Mouse (Mus musculus): ENCODE data around the gene Kcnj14. TPM values are rescaled to one million over a fixed set of nuclear protein-coding genes. Genes with fewer than 3 reads are reported as not detected.

Gene Kcnj14
- total and polyA plus RNA-seq, 3 experiments, result 0.30 to 0.57 (median 0.33) TPM

- Histone ChIP-seq H3K4me1 (ENCODE audit: insufficient read depth, low read depth, low read length) (no peaks in the 10 kb centered on the region), H3K4me3 (ENCODE audit: low read depth, low read length) (no peak overlapping the region), H3K36me3 (replicated peaks) (no peaks in the 10 kb centered on the region), H3K9me3 (replicated peaks) (no peaks in the 10 kb centered on the region), H3K27me3 (ENCODE audit: insufficient read depth, low read length) (peaks cover 6% of the 10 kb centered on the region)
- DNase-seq (ENCODE audit: low spot score), result no peak
- ATAC-seq (ENCODE audit: extremely low read depth, insufficient number of reproducible peaks, low FRiP score, poor library complexity, severe bottlenecking), result no peak
- TF ChIP-seq GATA1 (IDR thresholded peaks at IDR 0.05; ENCODE audit: borderline replicate concordance, low read length), result no peak
Observed at GRCm38 (mm10) chr7:45766764-45767163, 57.8 kb downstream of the Kcnj14 start.

Other genes starting within 250 kb of the Kcnj14 start
Only the 20 nearest of the 26 such genes appear.
- gene Mamstr, start 184.8 kb downstream of the Kcnj14 start, total RNA-seq (2014; fragmentation: Nextera tagmentation), result not detected in 2 replicates
- gene Mamstr, start 184.8 kb downstream of the Kcnj14 start, total RNA-seq (2017), result not detected in 2 replicates
- not detected in 2 replicates for gene Mamstr, start 184.8 kb downstream of the Kcnj14 start, polyA plus RNA-seq (2012)
- not detected in 2 replicates for gene Fut2, start 158.4 kb downstream of the Kcnj14 start, total RNA-seq (2014; fragmentation: Nextera tagmentation)
- gene Fut2, start 158.4 kb downstream of the Kcnj14 start, total RNA-seq (2017), result 0.38 TPM in 1 of 2 replicates, not detected in the other
- not detected in 2 replicates for gene Fut2, start 158.4 kb downstream of the Kcnj14 start, polyA plus RNA-seq (2012)
- not detected in 2 replicates for gene Ntn5, start 140.8 kb downstream of the Kcnj14 start, total RNA-seq (2014; fragmentation: Nextera tagmentation)
- gene Ntn5, start 140.8 kb downstream of the Kcnj14 start, total RNA-seq (2017), result not detected in 2 replicates
- 0.21 and 0.29 TPM in 2 replicates for gene Ntn5, start 140.8 kb downstream of the Kcnj14 start, polyA plus RNA-seq (2012)
- not detected in 2 replicates for gene Sec1, start 130.4 kb downstream of the Kcnj14 start, total RNA-seq (2014; fragmentation: Nextera tagmentation)
- gene Sec1, start 130.4 kb downstream of the Kcnj14 start, total RNA-seq (2017), result not detected in 2 replicates
- gene Sec1, start 130.4 kb downstream of the Kcnj14 start, polyA plus RNA-seq (2012), result 0.02 TPM in 1 of 2 replicates, not detected in the other
- 0.92 and 3.5 TPM in 2 replicates for gene Car11, start 124.9 kb downstream of the Kcnj14 start, total RNA-seq (2014; fragmentation: Nextera tagmentation)
- 0.16 and 0.58 TPM in 2 replicates for gene Car11, start 124.9 kb downstream of the Kcnj14 start, total RNA-seq (2017)
- 0.63 and 0.78 TPM in 2 replicates for gene Car11, start 124.9 kb downstream of the Kcnj14 start, polyA plus RNA-seq (2012)
- 22.8 and 30.2 TPM in 2 replicates for gene Dbp, start 119.7 kb downstream of the Kcnj14 start, total RNA-seq (2014; fragmentation: Nextera tagmentation)
- 33.7 and 37.8 TPM in 2 replicates for gene Dbp, start 119.7 kb downstream of the Kcnj14 start, total RNA-seq (2017)
- gene Dbp, start 119.7 kb downstream of the Kcnj14 start, polyA plus RNA-seq (2012), result 18.0 and 23.0 TPM in 2 replicates
- 3,054 and 3,291 TPM in 2 replicates for gene Rpl18, start 109.3 kb downstream of the Kcnj14 start, total RNA-seq (2014; fragmentation: Nextera tagmentation)
- 1,837 and 1,972 TPM in 2 replicates for gene Rpl18, start 109.3 kb downstream of the Kcnj14 start, total RNA-seq (2017)
- 14,383 and 17,578 TPM in 2 replicates for gene Rpl18, start 109.3 kb downstream of the Kcnj14 start, polyA plus RNA-seq (2012)
- gene Sphk2, start 106.8 kb downstream of the Kcnj14 start, total RNA-seq (2014; fragmentation: Nextera tagmentation), result 16.3 and 21.4 TPM in 2 replicates
- gene Sphk2, start 106.8 kb downstream of the Kcnj14 start, total RNA-seq (2017), result 9.3 and 9.8 TPM in 2 replicates
- 96.0 and 115 TPM in 2 replicates for gene Sphk2, start 106.8 kb downstream of the Kcnj14 start, polyA plus RNA-seq (2012)
- 0.34 and 0.38 TPM in 2 replicates for gene Fam83e, start 103.6 kb downstream of the Kcnj14 start, total RNA-seq (2014; fragmentation: Nextera tagmentation)
- 1.2 and 1.3 TPM in 2 replicates for gene Fam83e, start 103.6 kb downstream of the Kcnj14 start, total RNA-seq (2017)
- 0.49 and 0.77 TPM in 2 replicates for gene Fam83e, start 103.6 kb downstream of the Kcnj14 start, polyA plus RNA-seq (2012)
- gene Spaca4, start 99.0 kb downstream of the Kcnj14 start, total RNA-seq (2014; fragmentation: Nextera tagmentation), result not detected in 2 replicates
- gene Spaca4, start 99.0 kb downstream of the Kcnj14 start, total RNA-seq (2017), result not detected in 2 replicates
- gene Spaca4, start 99.0 kb downstream of the Kcnj14 start, polyA plus RNA-seq (2012), result not detected in 2 replicates
- 1.1 TPM in 1 of 2 replicates, not detected in the other for gene Lmtk3, start 41.0 kb downstream of the Kcnj14 start, total RNA-seq (2014; fragmentation: Nextera tagmentation)
- gene Lmtk3, start 41.0 kb downstream of the Kcnj14 start, total RNA-seq (2017), result not detected in 2 replicates
- 0.03 TPM in 2 replicates for gene Lmtk3, start 41.0 kb downstream of the Kcnj14 start, polyA plus RNA-seq (2012)
- gene Sult2b1, start 40.1 kb downstream of the Kcnj14 start, total RNA-seq (2014; fragmentation: Nextera tagmentation), result not detected in 2 replicates
- 0.05 and 0.35 TPM in 2 replicates for gene Sult2b1, start 40.1 kb downstream of the Kcnj14 start, total RNA-seq (2017)
- not detected in 2 replicates for gene Sult2b1, start 40.1 kb downstream of the Kcnj14 start, polyA plus RNA-seq (2012)
- 14.5 and 18.5 TPM in 2 replicates for gene Cyth2, start 10.2 kb downstream of the Kcnj14 start, total RNA-seq (2014; fragmentation: Nextera tagmentation)
- gene Cyth2, start 10.2 kb downstream of the Kcnj14 start, total RNA-seq (2017), result 40.9 and 47.6 TPM in 2 replicates
- 85.5 and 121 TPM in 2 replicates for gene Cyth2, start 10.2 kb downstream of the Kcnj14 start, polyA plus RNA-seq (2012)
- 10.2 and 16.9 TPM in 2 replicates for gene Grwd1, start 6.2 kb upstream of the Kcnj14 start, total RNA-seq (2014; fragmentation: Nextera tagmentation)
- gene Grwd1, start 6.2 kb upstream of the Kcnj14 start, total RNA-seq (2017), result 20.6 and 21.9 TPM in 2 replicates
- 62.9 and 72.8 TPM in 2 replicates for gene Grwd1, start 6.2 kb upstream of the Kcnj14 start, polyA plus RNA-seq (2012)
- 125 and 135 TPM in 2 replicates for gene Kdelr1, start 48.0 kb upstream of the Kcnj14 start, total RNA-seq (2014; fragmentation: Nextera tagmentation)
- gene Kdelr1, start 48.0 kb upstream of the Kcnj14 start, total RNA-seq (2017), result 54.8 and 55.2 TPM in 2 replicates
- gene Kdelr1, start 48.0 kb upstream of the Kcnj14 start, polyA plus RNA-seq (2012), result 209 and 350 TPM in 2 replicates
- not detected in 2 replicates for gene Grin2d, start 53.6 kb upstream of the Kcnj14 start, total RNA-seq (2014; fragmentation: Nextera tagmentation)
- under 0.01 and 0.11 TPM in 2 replicates for gene Grin2d, start 53.6 kb upstream of the Kcnj14 start, total RNA-seq (2017)
- gene Grin2d, start 53.6 kb upstream of the Kcnj14 start, polyA plus RNA-seq (2012), result 0.01 TPM in 2 replicates
- 33.2 and 36.2 TPM in 2 replicates for gene Syngr4, start 71.9 kb upstream of the Kcnj14 start, total RNA-seq (2014; fragmentation: Nextera tagmentation)
- 3.7 and 6.4 TPM in 2 replicates for gene Syngr4, start 71.9 kb upstream of the Kcnj14 start, total RNA-seq (2017)
- 42.5 and 44.9 TPM in 2 replicates for gene Syngr4, start 71.9 kb upstream of the Kcnj14 start, polyA plus RNA-seq (2012)
- gene Tmem143, start 72.2 kb upstream of the Kcnj14 start, total RNA-seq (2014; fragmentation: Nextera tagmentation), result 14.4 and 15.3 TPM in 2 replicates
- 11.7 and 13.2 TPM in 2 replicates for gene Tmem143, start 72.2 kb upstream of the Kcnj14 start, total RNA-seq (2017)
- 33.8 and 37.8 TPM in 2 replicates for gene Tmem143, start 72.2 kb upstream of the Kcnj14 start, polyA plus RNA-seq (2012)
- gene Emp3, start 96.6 kb upstream of the Kcnj14 start, total RNA-seq (2014; fragmentation: Nextera tagmentation), result not detected in 2 replicates
- gene Emp3, start 96.6 kb upstream of the Kcnj14 start, total RNA-seq (2017), result 4.8 and 7.6 TPM in 2 replicates
- gene Emp3, start 96.6 kb upstream of the Kcnj14 start, polyA plus RNA-seq (2012), result 1.9 and 2.8 TPM in 2 replicates
- gene Ccdc114, start 99.3 kb upstream of the Kcnj14 start, total RNA-seq (2014; fragmentation: Nextera tagmentation), result not detected in 2 replicates
- 0.17 and 0.22 TPM in 2 replicates for gene Ccdc114, start 99.3 kb upstream of the Kcnj14 start, total RNA-seq (2017)
- 0.07 and 0.09 TPM in 2 replicates for gene Ccdc114, start 99.3 kb upstream of the Kcnj14 start, polyA plus RNA-seq (2012)